Comparison of ENCODE assay signal across 13 mouse cellular contexts in the genomic region with DNA sequence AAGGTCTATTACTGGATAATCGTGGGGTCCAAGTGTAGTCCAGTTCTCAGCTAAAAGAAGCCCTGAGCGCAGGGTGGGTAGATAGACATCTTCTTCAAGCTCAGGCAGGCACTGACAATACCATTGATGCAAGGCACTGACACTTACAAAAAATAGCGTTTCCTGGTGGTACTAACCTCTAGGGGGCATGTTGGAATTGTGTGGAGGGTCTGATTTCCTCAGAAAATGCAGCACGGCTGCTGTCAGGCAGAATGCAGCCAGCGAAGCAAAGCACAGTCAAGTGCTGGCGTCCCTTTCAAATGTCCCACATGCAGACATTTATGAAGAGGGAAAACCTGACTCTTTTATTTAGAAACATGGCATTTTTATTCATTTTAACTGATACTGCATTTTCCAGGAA. TPM values are rescaled to one million over a fixed set of nuclear protein-coding genes. Genes with fewer than 3 reads are reported as not detected.
DNase-seq lines count a peak whose midpoint lies in the region; ATAC-seq and TF ChIP-seq lines count a peak whose summit lies in the region.
"Had no signal": no experiment of that assay in that cellular context is flagged by ENCODE, and none has a peak within 500 bp of the region (broad histone marks: within the 10 kb centered on the region; RNA-seq: fewer than 3 reads in every experiment).

No protein-coding gene starts in this region.

- peak; percentile 26 for TF ChIP-seq RAD21 in CH12.LX (IDR thresholded peaks at IDR 0.05; ENCODE audit: low read depth, low read length)

- DNase-seq in forebrain, embryonic 10.5 days (ENCODE audit: extremely low spot score, low spot score) = no peak
- DNase-seq in liver, embryonic 14.5 days (ENCODE audit: low read depth in 3 of 3, low spot score in 3 of 3) = no peak
- no peak for DNase-seq in CH12.LX (ENCODE audit: extremely low read depth)
- DNase-seq in embryo, embryonic 9.5 days (ENCODE audit: extremely low spot score) = peak; percentile 7
- DNase-seq in gastrocnemius, postnatal 14 days = no peak
- DNase-seq in spleen, adult 18-20 months = no peak
- DNase-seq: adrenal gland, adult 2 months; kidney, adult 8-10 months had no signal

- intact Hi-C loops in gastrocnemius, postnatal 14 days (cut with DNase I; ENCODE audit: low total_unique reads) = no loop called here

- H3K4me3 ChIP-seq in forebrain, embryonic 16.5 days (replicated peaks; ENCODE audit: low read length) = no peak overlapping the region
- H3K4me3 ChIP-seq in forebrain, embryonic 10.5 days = no peak overlapping the region
- H3K4me3 ChIP-seq in liver, embryonic 14.5 days (ENCODE audit: insufficient read depth in 1 of 2, low read depth in 2 of 2, low read length in 2 of 2) = no peak overlapping the region
- H3K4me3 ChIP-seq in liver, embryonic 12.5 days = no peak overlapping the region
- H3K4me3 ChIP-seq in CH12.LX (replicated peaks in 1 of 3; ENCODE audit: low read depth in 2 of 3, low read length in 2 of 3, poor library complexity in 1 of 3) = no peak overlapping the region
- H3K4me3 ChIP-seq: lung, embryonic 15.5 days had no signal

- H3K9ac ChIP-seq in forebrain, embryonic 16.5 days (replicated peaks; ENCODE audit: low read depth, low read length) = no peak overlapping the region
- no peak overlapping the region for H3K9ac ChIP-seq in liver, embryonic 14.5 days (replicated peaks)
- H3K9ac ChIP-seq in liver, embryonic 12.5 days = no peak overlapping the region
- no peak overlapping the region for H3K9ac ChIP-seq in CH12.LX (ENCODE audit: insufficient read depth, low read depth)
- H3K9ac ChIP-seq: lung, embryonic 15.5 days had no signal

- H3K4me1 ChIP-seq in forebrain, embryonic 16.5 days (replicated peaks; ENCODE audit: control insufficient read depth, insufficient read depth, low read length) = no peaks in the 10 kb centered on the region
- H3K4me1 ChIP-seq in forebrain, embryonic 10.5 days = 0 out of 2 replicates have a peak, but pooled peaks cover 2% of the 10 kb centered on the region
- H3K4me1 ChIP-seq in liver, embryonic 14.5 days (replicated peaks; ENCODE audit: control insufficient read depth in 2 of 2, insufficient read depth in 2 of 2, low read length in 1 of 2) = no peaks in the 10 kb centered on the region
- H3K4me1 ChIP-seq in liver, embryonic 12.5 days = no peaks in the 10 kb centered on the region
- H3K4me1 ChIP-seq in CH12.LX (ENCODE audit: control insufficient read depth in 1 of 2, insufficient read depth in 2 of 2) = peaks cover 3 to 9% of the 10 kb centered on the region in 2 experiments; a peak in 3 of 4 replicates

- no peaks in the 10 kb centered on the region for H3K27me3 ChIP-seq in forebrain, embryonic 16.5 days (replicated peaks; ENCODE audit: control insufficient read depth, insufficient read depth, low read length)
- no peaks in the 10 kb centered on the region for H3K27me3 ChIP-seq in forebrain, embryonic 10.5 days (ENCODE audit: poor library complexity, severe bottlenecking)
- no peaks in the 10 kb centered on the region for H3K27me3 ChIP-seq in liver, embryonic 14.5 days (ENCODE audit: control insufficient read depth, insufficient read depth, low read length)
- H3K27me3 ChIP-seq in liver, embryonic 12.5 days (replicated peaks) = no peaks in the 10 kb centered on the region
- no peaks in the 10 kb centered on the region for H3K27me3 ChIP-seq in CH12.LX (replicated peaks)
- H3K27me3 ChIP-seq: lung, embryonic 15.5 days had no signal

- H3K36me3 ChIP-seq in forebrain, embryonic 16.5 days (ENCODE audit: control insufficient read depth, insufficient read depth) = no peaks in the 10 kb centered on the region
- no peaks in the 10 kb centered on the region for H3K36me3 ChIP-seq in forebrain, embryonic 10.5 days (replicated peaks)
- H3K36me3 ChIP-seq in liver, embryonic 14.5 days (replicated peaks; ENCODE audit: control insufficient read depth, insufficient read depth, low read depth) = no peaks in the 10 kb centered on the region
- no peaks in the 10 kb centered on the region for H3K36me3 ChIP-seq in liver, embryonic 12.5 days
- no peaks in the 10 kb centered on the region for H3K36me3 ChIP-seq in CH12.LX (replicated peaks in 1 of 2; ENCODE audit: control insufficient read depth in 1 of 2, insufficient read depth in 1 of 2, low read length in 1 of 2)
- H3K36me3 ChIP-seq: lung, embryonic 15.5 days had no signal

- no peaks in the 10 kb centered on the region for H3K79me2 ChIP-seq in CH12.LX (replicated peaks; ENCODE audit: control insufficient read depth, extremely low read depth, insufficient read depth, poor library complexity, severe bottlenecking)

- no peaks in the 10 kb centered on the region for H3K9me3 ChIP-seq in forebrain, embryonic 16.5 days (ENCODE audit: control insufficient read depth, low read length)
- no peaks in the 10 kb centered on the region for H3K9me3 ChIP-seq in forebrain, embryonic 10.5 days
- no peaks in the 10 kb centered on the region; the same call in 1 of the 2 replicates for H3K9me3 ChIP-seq in liver, embryonic 14.5 days (ENCODE audit: control insufficient read depth, low read length)
- no peaks in the 10 kb centered on the region for H3K9me3 ChIP-seq in liver, embryonic 12.5 days (replicated peaks)
- no peaks in the 10 kb centered on the region for H3K9me3 ChIP-seq in CH12.LX (replicated peaks; ENCODE audit: low read length)
- H3K9me3 ChIP-seq: lung, embryonic 15.5 days had no signal

- no peak for TF ChIP-seq POLR2A in CH12.LX (IDR thresholded peaks at IDR 0.05; ENCODE audit: low read depth, low read length)

- 42% methylated on average over 6 of the region's 6 CpGs for WGBS in forebrain, embryonic 16.5 days
- 48% methylated on average over 6 of the region's 6 CpGs for WGBS in forebrain, embryonic 10.5 days
- 41% methylated on average over 6 of the region's 6 CpGs for WGBS in liver, embryonic 14.5 days (ENCODE audit: insufficient replicate concordance)
- 37% methylated on average over 6 of the region's 6 CpGs for WGBS in liver, embryonic 12.5 days (ENCODE audit: insufficient replicate concordance)

- dilution Hi-C loops in CH12.LX (cut with MboI; ENCODE audit: extremely low pct_ligation_motif_present, extremely low pct_unique_long_range_greater_than_20kb, low sequenced_read_pairs) = no loop called here

- peak; percentile 52; the same call in 1 of the 2 replicates for ATAC-seq in forebrain, embryonic 16.5 days
- ATAC-seq in liver, embryonic 14.5 days (ENCODE audit: insufficient read depth) = no peak
- ATAC-seq in liver, embryonic 12.5 days = no peak

- H3K27ac ChIP-seq in forebrain, embryonic 16.5 days (ENCODE audit: low read length) = no peak overlapping the region
- H3K27ac ChIP-seq in forebrain, embryonic 10.5 days = no peak overlapping the region
- H3K27ac ChIP-seq in liver, embryonic 14.5 days = no peak overlapping the region
- no peak overlapping the region for H3K27ac ChIP-seq in liver, embryonic 12.5 days
- H3K27ac ChIP-seq in CH12.LX (ENCODE audit: insufficient read depth, low read depth) = no peak overlapping the region
- H3K27ac ChIP-seq: lung, embryonic 15.5 days had no signal

- in situ Hi-C loops in CH12.LX (cut with MboI; ENCODE audit: low pct_ligation_motif_present, low pct_unique_long_range_greater_than_20kb, low sequenced_read_pairs) = loop anchor here (25.0 kb wide), 1 partner anchor 125 kb away; no protein-coding TSS in a partner anchor

- no peak for TF ChIP-seq EP300 in liver, embryonic 14.5 days (IDR thresholded peaks at IDR 0.05; ENCODE audit: low read depth)
- TF ChIP-seq EP300 in CH12.LX (IDR thresholded peaks at IDR 0.05; ENCODE audit: low read length) = no peak

- TF ChIP-seq CTCF in liver, embryonic 14.5 days (IDR thresholded peaks at IDR 0.05; ENCODE audit: low read depth) = peak; percentile 17; the same call in 1 of the 2 replicates
- peak in 1 of 2 experiments; percentile 50; a peak in 2 of 4 replicates for TF ChIP-seq CTCF in CH12.LX (conservative IDR thresholded peaks at IDR 0.05 in 1 of 2, IDR thresholded peaks at IDR 0.05 in 1 of 2; ENCODE audit: low read depth in 2 of 2, low read length in 2 of 2)

- H3K4me2 ChIP-seq in forebrain, embryonic 16.5 days (ENCODE audit: low read length) = no peak overlapping the region
- H3K4me2 ChIP-seq in liver, embryonic 14.5 days (ENCODE audit: low read depth) = no peak overlapping the region
- H3K4me2 ChIP-seq in liver, embryonic 12.5 days = no peak overlapping the region
- H3K4me2 ChIP-seq in CH12.LX (ENCODE audit: insufficient read depth, low read depth, poor library complexity, severe bottlenecking) = no peak overlapping the region
- H3K4me2 ChIP-seq: lung, embryonic 15.5 days had no signal

TF ChIP-seq in CH12.LX, 34 proteins besides CTCF, POLR2A, EP300 and RAD21:
- TF ChIP-seq SMC3 (IDR thresholded peaks at IDR 0.05; ENCODE audit: low read depth, low read length) (peak; percentile 29; the same call in 1 of the 2 replicates), USF2 (conservative IDR thresholded peaks at IDR 0.05; ENCODE audit: low read depth, low read length) (no peak)

RNA-seq across cellular contexts. Expression of a gene that starts 22.2 kb away (rescaled TPM):
- polyA plus RNA-seq in forebrain, embryonic 16.5 days (2015; fragmentation: Nextera tagmentation; extraction: Ambion mirVana) = 15.5 and 18.2 TPM in 2 replicates
- polyA plus RNA-seq in forebrain, embryonic 10.5 days (2016; fragmentation: Nextera tagmentation; extraction: Ambion mirVana) = 2.4 and 2.8 TPM in 2 replicates
- 0.02 and 0.04 TPM in 2 replicates for polyA plus RNA-seq in liver, embryonic 14.5 days (2012; rRNA removed)
- polyA plus RNA-seq in liver, embryonic 14.5 days (2014; fragmentation: Nextera tagmentation; extraction: Ambion mirVana) = 0.03 TPM in 1 of 2 replicates, not detected in the other
- polyA plus RNA-seq in liver, embryonic 12.5 days (2016; fragmentation: Nextera tagmentation; extraction: Ambion mirVana) = 0.07 and 0.10 TPM in 2 replicates
- 0.50 and 0.93 TPM in 2 replicates for total RNA-seq in CH12.LX (2012; rRNA removed)
- total RNA-seq in CH12.LX (2014; rRNA removed) = 0.54 and 0.65 TPM in 2 replicates
- polyA plus RNA-seq in CH12.LX (2012; ENCODE audit: insufficient read length, low read depth) = 0.60 TPM in 2 replicates
- 10 to 100 TPM; 15.7 to 20.4 TPM for total RNA-seq in gastrocnemius, postnatal 14 days (2021)
- total RNA-seq: common myeloid progenitor, adult 5-6 weeks had no signal
- polyA plus RNA-seq: C2C12 had no signal
